Mouse (Mus musculus): ENCODE measurements at regions not wholly inside any gene's neighbourhood (a gene's known extent, or its start where the extent isn't known, plus 50 kb on each side); places are given as distances from the start of the nearest gene placed in this dataset.

DNA sequence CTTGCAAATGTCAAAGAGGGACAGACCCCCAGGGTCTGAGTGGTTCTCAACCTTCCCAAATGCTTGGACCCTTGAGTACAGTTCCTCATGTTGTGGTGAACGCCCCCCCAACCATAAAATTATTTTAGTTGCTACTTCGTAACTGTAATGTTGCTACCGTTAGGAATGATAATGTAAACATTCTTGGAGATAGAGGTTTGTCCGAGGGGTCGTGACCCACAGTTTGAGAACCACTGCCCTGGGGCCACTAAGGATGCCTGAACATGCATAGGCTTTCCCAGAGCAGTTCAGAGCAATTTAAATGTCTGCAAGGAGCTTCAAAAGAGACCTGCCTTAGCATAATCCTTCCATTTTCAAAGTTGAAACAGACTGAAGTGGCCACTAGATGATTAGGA, 407.8 kb downstream of the Gm45692 start:
- DNase-seq, result no peak

DNA sequence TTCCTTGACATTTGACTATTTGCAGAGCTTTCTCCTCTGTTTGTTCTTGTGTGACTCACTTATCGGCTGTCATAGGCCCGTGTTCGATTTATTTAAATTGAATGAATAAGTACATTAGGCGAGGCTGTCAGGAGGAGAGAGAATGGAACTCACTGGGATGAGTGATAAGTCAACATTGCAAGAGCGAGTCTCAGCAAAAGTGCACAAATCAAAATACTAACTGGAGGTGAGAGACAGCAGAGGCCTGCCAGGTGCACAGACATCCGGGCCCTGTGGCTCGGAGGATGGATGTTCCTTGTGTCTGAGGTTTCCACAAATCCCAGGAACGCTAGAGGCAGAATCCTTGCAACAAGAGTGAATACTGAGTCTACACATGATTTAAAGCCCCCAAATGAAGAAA, 410.6 kb downstream of the Gm45692 start:
- DNase-seq, result no peak

DNA sequence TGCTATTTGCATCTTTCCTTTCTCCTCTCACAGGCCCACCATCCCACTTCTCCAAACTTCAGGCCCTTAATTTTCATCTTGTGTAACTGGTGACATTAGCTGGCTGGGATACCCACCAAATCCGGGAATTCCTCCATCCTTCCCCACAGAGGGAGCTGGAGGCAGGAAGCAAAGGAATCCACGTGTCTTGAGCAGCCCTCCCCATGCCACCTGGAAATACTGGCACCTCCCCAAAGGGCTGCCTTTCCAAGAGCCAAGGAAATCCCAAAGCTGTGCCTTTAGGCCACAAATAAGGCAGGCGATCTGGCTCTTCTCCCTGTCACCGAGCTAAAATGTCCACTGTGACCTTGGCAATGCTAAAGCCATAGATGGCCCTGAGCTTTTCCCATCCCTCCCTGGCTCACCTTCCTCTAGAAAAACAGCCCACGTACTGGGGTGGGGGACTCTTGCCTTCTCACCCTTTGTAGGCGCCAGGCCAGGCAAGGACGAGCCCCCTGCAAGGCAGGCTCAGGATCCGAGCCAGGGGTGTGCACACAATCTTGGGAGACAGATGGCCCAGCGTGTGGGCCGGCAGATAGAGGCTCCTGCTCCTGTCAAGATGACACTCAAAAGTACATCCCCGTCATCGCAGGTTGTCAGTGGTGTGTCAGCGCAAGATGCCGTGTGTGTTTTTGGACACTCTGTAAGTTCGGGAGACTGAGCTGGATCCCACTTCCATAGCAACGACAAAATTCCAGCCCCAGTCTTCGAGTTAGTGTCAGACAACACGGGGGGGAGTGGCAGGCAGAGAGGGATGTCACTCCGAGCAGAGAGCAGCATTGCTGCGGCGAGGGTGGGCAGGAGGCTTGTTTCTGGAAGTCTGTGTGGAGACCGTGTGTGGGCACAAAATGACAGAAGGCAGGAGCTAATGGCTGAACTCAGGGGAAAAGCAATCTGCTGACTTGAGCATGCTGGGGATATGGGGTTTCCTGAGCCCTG, 414.4 kb downstream of the Gm45692 start:
- DNase-seq, result peak; percentile 94

DNA sequence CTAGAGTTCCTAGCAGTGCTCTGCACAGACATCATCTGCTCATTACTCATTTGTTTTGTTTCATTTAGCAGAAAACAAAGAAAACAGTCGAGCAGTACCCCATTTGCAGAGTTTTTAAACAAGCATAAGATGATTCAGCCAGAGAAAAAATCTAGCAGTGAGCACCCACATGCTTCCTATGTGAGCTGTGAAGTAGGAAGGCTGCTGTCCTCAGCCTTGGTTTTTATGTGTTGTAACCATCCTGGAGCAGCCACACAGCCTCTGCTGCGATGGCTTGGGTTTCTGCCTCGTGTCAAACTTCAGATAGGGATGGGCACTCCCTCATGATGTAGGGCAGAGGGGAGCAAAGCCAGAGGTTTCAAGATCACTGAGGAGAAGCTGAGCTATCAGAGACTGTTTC, 416.5 kb downstream of the Gm45692 start:
- no peak for DNase-seq

DNA sequence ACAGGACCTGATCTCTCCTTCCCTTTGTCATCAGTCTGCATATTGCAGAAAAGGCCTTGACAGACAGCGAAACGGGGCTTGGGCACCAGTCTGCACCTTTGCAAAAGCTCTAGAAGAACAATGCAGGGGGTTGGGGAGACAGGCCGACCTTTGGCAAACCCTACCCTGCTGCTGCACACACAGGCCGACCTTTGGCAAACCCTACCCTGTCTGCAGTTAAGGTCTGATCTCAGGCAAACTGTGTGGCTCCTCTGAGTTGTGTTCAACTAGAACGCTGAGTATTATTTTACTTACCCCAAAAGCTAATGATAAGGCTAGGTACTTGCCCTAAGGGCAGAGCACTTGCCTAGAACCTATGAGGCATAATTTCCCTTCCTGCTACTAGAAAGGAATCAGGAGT, 423.4 kb upstream of the Zfp703 start:
- no peak for DNase-seq

DNA sequence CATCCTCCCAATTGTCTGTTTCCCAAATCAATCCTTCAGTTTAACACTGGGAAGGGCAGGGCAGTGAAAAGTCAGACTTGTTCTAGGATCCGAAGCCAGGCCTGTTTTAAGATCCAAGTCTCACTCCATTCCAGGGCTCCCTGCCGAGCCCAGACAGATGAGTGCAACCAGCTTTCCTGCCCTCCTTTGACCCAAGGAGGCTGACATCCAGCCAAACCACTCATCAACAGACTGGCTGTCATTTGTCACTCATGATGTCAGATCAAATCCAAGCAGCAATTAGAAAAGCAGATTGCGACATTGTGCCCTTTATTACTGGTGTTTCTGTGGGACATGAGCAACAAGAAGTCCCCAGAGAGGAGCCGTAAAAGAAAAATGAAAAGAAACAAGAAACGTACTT, 417.9 kb upstream of the Zfp703 start:
- DNase-seq, result no peak

DNA sequence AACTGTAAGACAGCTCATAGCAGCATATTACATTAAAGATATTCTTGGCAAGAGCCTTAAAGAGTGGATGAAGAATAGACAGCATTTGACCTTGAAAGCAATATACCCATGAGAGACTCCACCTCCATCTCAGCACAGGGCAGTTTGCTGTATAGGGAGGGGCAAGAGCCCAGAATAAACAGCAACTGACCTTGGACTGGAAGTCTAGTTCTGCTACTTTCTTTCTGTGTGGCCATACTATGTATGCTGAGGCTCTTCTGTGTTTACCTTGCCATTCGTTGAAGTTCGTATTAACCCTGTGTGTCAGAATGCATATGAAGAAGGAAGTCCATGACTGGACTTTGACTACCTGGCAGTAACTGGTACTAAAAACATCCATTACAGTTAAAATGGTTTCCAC, 414.0 kb upstream of the Zfp703 start:
- DNase-seq, result no peak

DNA sequence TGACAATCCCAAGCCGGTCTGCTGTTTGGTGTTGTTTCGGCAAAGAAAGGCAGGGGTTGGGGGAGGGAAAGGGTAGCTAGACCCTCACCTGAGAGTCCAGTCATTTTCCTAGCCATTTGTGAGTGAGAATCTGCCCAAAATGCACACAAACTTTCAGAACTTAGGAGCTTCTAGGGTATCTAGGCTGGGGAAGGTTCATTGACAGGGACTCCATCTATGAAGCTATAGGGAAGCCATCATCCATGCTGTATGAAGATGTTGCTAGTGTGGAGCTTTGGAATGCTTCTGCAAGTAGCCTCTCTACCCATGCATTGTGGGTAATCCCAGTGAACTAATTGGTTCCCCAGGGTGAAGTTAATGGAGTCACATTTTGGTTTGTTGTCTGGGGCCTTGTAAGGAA, 412.9 kb upstream of the Zfp703 start:
- DNase-seq, result no peak

DNA sequence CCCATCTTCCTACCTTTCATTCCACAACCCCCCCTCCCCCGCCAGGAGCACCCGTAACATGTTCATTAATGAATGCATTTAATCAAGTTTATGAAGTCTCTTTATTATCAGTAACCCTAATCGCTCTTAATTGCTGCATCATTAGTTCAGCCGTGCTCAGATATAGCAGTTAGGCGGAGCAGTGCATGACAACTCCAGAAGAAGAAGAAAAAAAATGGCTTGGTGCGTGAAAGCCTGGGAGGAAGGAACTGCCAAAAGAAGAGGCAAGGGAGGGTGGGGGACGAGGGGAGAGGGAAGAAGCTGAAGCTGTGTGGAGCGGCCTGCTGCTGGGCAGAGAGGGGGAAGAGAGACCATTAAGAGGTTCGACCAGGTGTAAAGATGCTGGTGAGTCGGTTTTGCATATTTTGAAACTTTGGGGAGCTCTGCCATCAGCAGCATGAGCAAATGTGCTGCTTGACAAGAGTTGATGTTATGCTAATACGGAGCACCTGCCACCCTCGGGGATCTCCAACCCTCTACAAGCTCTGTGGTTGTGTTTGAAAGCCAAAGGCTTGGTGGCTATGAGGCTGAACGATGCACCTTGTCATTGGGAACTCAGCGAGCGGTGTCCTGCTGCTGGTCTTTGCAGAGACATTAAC, 408.6 kb upstream of the Zfp703 start:
- DNase-seq, result no peak

DNA sequence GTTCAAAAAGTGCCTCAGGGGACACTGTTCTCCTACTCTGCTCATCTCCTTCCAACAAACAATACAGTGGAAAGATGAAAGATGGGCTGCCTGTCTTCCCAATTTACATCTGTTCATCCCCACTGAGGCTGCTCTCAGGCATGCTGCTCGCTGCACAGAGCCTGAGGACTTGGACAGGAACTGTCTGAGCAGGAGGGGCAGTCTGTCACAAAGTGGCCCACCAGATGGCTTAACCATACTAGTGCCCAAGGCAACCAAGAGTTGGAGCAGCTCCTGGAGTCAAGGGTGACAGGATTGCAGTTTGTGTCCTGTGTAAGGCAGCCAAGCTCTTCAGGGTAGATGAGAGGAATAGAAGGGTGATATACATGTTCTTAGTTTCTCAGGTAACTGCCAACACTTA, 388.3 kb upstream of the Zfp703 start:
- peak; percentile 55 for DNase-seq

DNA sequence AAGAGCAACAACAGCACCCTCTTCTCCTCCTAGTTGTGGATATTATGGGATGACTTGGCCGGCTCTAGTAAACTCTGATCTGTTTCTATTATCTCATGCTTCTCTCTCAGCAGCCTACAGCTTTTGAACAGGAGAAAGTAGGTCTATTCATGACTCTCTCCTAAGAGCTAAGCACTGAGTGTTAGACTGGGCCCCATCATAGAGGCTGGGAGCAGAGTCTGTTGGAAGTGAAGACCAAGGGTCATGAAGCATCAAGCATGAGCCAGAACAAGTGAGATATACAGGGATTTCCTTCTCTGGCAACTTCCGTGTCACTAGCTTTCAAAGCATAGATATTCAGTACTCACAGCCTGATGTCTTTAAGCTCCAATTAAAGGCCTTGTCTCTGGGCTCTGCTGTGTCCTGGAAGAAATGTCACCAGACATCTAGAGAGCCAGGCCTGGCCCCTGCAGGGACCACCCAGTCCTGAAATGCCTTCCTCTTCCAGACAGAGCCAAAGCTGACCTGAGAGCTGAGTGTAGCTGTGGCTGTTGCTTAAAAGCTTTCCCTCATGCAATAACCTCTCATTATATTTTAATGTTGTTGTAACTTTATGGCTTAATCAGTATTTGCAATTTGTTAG, 386.4 kb upstream of the Zfp703 start:
- no peak for DNase-seq

DNA sequence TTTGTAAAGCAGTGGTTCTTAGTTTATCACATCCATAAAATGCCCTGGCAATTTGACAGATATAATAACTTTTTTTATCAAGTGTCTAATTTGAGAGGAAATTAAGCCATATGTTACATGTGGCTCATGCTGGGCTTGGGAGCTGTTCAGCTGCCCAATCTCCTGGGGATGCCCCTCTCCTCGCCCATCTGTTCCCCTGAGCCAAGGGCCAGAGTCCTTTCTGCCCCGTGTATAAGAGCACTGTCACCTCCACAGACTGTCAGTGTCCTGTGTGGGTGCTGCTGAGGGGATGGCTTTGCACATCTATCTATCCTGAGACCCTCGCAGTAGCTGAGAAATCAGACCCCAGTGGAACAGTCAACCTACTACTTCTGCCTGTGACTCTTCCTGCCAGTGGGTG, 385.9 kb upstream of the Zfp703 start:
- peak; percentile 81 for DNase-seq

DNA sequence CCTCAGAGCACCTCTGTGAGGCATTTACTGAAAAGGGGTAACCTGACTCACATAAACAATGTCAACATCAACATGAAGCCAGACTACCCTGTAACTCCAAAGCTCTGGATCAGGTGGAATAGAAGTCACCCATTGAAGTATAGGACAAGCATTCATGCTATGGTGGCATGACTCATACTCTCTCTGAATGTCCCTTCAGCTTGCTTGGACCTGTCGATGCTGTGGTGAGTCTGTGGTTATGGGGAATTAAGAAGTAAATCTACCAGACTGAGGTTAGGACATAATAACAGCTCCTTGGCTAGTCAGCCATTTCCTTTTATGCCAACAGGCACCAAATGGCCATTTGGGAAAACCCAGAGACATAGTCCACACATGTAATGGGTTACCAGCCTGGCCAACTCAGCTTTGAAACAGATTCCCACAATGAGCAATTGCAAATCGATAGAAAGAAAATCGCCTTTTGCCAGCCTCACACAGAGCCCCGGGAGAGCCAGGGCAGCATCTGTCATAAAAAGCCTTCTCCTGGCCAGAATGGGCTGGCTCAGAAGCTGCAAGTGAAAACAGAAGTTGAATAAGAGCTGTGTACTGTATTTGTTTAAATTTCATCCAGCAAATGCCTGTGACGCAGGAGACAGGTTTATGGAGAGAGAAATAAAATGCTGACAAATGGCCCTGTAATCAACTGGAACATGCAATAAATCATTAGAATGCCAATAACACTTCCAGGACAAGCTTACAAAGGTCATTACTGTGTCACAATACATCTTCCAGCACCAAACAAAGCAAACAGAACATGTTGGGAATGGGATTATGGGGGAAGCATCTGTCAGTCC, 383.4 kb upstream of the Zfp703 start:
- DNase-seq, result no peak

DNA sequence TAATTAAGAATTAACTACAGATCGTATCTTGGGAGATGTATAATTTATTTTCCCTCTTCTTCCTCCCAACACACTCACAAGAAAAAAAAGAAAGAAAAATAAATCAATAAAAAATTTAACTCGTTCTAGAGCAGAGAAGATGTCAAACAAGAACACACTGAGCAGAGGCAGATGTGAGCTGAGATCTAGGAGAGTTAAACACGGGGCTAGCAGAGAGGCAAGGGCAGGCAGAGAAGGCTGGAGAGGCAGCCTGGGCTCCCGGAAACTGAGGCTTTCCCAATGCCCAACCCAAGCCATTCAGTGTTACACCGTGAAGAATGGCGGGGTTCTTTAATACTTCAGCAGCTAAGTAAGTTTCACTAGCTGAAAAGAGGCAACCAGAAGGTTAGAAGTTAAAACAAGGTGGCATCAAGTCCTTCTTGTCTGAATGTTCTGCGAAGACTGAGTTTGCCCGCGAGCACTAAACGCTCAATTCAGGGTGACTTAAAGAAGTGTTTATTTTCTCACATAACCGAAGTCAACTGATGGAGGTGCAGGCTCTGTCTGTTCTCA, 382.7 kb upstream of the Zfp703 start:
- no peak for DNase-seq

DNA sequence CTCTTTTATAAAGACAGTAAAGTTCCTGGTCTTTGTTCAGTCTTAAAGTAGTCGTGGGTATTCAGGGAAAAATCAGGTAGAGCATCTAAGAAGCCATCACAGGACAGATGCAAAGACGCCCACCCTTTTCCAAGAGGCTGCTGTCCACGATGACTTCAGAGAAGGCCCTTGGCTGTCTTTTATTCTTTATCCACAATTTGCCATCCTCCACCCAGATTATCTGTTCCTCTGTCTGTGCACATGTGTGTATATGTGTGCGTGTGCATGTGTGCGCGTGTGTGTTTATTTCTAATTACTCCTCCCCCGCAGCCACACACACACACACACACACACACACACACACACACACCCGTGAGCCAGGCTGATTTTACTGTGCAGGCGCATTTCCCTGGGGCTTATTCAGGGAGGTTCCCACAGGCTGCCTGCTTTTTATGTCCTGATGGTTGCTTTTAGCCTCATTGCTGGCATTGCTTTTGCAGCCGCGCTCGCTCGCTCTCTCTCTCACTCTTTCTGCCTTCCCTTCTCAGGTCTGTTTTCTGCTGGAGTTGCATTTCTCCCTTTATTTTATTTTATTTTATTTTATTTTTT, 381.6 kb upstream of the Zfp703 start:
- DNase-seq, result no peak

DNA sequence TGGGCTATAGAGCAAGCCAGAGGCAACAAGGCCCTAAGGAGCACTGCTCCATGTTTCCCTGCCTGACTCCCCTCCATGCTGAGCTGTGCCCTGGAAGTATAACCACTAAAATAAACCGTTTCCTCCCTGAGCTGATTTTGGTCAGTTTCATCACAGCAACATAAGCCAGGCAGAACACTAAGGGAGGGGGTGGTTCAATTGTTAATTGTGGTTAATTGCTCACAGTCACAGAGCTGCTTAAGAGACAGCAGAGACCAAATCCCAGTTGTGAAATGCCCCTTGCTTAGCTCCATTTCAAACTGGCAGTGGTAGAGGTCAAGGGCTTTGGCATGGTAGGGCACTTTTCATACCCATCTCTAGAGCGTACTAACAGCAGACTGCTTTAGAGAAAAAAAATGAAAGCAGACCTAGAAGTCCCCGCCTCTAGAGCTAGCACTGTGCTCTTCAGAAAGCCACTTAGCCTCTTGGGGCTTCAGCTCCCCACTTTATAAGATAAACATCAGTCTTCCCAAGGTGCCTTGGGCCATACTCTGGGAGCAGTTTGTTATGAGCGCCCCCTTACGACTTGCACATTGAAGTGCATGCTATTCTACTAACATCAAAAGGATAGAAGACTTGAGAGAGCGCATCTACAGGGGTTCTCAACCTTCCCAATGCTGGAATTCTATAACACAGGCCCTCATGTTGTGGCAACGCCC, 380.3 kb upstream of the Zfp703 start:
- no peak for DNase-seq

DNA sequence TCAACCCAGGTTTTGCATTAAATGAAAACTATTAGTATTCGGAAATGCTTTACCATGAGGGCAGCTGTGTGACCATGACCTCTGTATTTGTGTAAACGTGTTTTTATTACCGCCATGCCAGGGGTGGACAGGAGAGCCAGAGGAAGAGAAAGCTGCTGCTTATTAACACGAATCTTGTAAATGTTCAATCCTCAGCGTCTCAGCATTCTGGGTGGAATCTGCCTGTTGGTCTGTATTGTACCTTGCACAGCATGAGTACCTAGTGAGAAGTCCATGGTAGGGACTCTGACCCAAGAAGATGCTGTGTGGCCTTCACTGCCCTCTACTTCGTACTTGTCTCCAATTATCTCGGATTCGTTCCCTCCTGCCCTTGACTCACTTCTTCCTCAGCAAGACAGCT, 378.6 kb upstream of the Zfp703 start:
- no peak for DNase-seq

DNA sequence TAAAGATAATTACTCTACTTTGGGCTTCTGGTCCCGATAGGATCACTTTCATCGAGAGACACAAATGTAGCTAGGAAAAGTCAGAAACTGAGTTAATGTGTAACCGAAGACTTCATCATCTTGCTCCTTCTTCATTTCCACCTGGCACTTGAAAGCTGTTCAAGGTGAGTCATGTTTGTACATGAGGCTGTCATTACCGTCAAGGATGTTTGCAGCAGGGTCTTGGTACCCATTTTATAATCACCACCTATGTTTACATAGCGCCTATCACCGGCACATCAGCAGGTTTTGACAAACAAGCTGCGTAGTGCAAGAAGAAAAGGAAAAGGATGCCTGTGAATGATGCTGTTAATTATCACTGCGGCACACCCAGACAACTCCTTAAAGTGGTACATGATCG, 377.0 kb upstream of the Zfp703 start:
- no peak for DNase-seq

DNA sequence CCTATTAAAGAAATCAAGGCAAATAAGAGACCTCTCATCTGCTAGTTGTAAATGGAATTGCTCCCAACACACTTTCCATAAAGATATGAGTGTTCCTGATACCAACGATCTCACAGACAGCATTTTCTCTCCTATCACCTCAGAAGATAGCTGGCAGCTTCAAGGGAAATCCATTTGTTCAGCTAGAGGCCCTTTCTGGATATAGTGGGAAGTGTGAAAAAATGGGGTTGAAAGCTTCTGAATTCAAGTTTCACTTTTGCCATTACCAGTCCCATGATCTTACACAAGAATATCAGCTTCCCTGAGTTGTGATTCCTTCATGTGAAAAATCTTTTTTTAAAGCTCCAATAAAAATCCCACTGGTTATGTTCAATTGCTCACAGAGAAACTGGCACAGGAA, 369.1 kb upstream of the Zfp703 start:
- DNase-seq, result no peak

DNA sequence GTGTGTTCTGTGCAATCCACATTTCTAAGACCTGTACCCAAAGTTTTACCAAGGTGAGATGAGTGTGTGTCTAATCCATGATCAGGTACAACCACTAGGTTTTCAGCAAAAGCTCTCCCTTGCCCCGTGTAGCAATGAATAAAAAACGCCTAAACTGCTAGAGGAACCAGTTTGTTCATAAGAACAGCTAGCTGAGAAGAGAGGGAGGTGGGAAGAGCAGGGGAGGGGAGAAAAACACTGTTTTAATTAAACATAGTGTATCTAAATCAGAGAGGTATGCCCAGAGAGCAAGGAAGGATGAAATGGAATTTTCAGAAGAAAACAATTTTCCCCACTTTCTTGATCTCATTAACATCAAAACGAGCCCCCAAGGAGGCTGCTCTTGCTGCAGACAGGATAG, 368.5 kb upstream of the Zfp703 start:
- no peak for DNase-seq

DNA sequence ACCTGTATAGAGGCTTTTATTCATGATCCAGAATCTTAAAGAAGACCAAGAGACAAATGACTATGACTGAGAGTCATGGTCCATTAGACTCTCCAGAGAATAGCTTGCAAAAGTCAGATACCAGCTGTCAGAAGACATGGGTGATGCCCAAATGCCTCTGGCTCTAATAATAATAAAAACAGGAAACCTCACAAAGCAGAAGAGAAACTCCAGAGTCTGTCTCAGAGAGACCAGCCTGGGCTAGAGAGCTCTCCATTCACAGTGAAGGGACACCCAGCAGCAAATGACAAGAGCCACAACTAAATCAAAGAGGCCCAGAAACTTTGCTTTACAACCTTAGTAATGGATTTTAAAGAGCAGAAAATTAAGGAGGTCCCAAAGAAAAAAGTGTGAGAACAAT, 365.0 kb upstream of the Zfp703 start:
- DNase-seq, result no peak
